Mouse (Mus musculus): ENCODE results near the gene Prkn.

DNA sequence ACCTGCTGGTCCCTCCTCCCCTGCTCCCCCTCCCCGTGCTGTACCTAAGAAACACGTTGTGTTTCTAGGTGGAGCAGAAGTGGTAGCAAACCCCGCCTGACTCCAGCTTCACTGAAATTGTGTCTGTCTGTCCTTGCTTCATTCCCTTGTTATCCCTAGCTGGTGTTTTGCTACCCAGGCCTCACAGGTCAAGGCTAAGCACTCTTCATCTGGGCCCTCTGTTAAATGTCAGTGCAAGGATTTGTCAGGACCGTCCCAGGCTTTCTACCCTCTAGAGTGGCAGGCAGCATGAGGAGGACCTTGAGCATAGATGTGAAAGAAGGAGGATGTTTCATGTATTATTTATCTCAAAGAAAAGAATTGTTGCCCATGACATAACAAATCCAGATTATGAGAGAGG lies 388.8 kb downstream of the Prkn start:
- TF ChIP-seq CTCF (IDR thresholded peaks at IDR 0.05; ENCODE audit: low read depth, low read length) (no peak), GATA1 (IDR thresholded peaks at IDR 0.05; ENCODE audit: borderline replicate concordance, low read length) (no peak)

Measured in G1E (cell line).